Mouse (Mus musculus): ENCODE measurements around the gene Olfr533.
"Not testable (repeated sequence)": the region's sequence is repeated elsewhere in the genome, so short reads cannot be mapped to it uniquely, and the experiment has no call there.

Gene Olfr533

GRCm38 (mm10) chr7:140463070-140463469 lies at the start of gene Olfr533:
Olfr533 (plus strand) TSS chr7:140463370.
- not testable (repeated sequence) for DNase-seq (ENCODE audit: low spot score)

- DNase-seq (ENCODE audit: low spot score), result no peak
Observed at GRCm38 (mm10) chr7:140421539-140421938, 41.6 kb upstream of the Olfr533 start, which contains the start of gene Olfr532. Olfr532 (minus strand) TSS chr7:140421639.

- DNase-seq (ENCODE audit: low spot score), result no peak
Observed at GRCm38 (mm10) chr7:140443141-140443540, 20.0 kb upstream of the Olfr533 start.

GRCm38 (mm10) chr7:140477886-140478285 lies 14.7 kb downstream of the Olfr533 start:
- no peak for DNase-seq (ENCODE audit: low spot score)

GRCm38 (mm10) chr7:140478733-140479132 lies 15.6 kb downstream of the Olfr533 start:
- no peak for DNase-seq (ENCODE audit: low spot score)

GRCm38 (mm10) chr7:140483916-140484315 lies 20.7 kb downstream of the Olfr533 start, which contains the start of gene Olfr535:
Olfr535 (plus strand) TSS chr7:140484216.
- DNase-seq (ENCODE audit: low spot score), result no peak

GRCm38 (mm10) chr7:140488981-140489380 lies 25.8 kb downstream of the Olfr533 start:
- DNase-seq (ENCODE audit: low spot score), result no peak

GRCm38 (mm10) chr7:140494231-140494630 lies 31.1 kb downstream of the Olfr533 start:
- no peak for DNase-seq (ENCODE audit: low spot score)

GRCm38 (mm10) chr7:140494702-140495101 lies 31.5 kb downstream of the Olfr533 start:
- DNase-seq (ENCODE audit: low spot score), result no peak

GRCm38 (mm10) chr7:140507346-140508021 lies 44.3 kb downstream of the Olfr533 start, which contains the start of gene Olfr536:
Olfr536 (minus strand) TSS chr7:140507396.
- DNase-seq (ENCODE audit: low spot score), result not testable (repeated sequence)
